Mouse (Mus musculus): Measurements from ENCODE around the gene B3galt1. TPM values are rescaled to one million over a fixed set of nuclear protein-coding genes. Genes with fewer than 3 reads are reported as not detected.

B3galt1 gene
- polyA plus RNA-seq, 1 experiment from 2014 or later = 1.4 TPM

DNA sequence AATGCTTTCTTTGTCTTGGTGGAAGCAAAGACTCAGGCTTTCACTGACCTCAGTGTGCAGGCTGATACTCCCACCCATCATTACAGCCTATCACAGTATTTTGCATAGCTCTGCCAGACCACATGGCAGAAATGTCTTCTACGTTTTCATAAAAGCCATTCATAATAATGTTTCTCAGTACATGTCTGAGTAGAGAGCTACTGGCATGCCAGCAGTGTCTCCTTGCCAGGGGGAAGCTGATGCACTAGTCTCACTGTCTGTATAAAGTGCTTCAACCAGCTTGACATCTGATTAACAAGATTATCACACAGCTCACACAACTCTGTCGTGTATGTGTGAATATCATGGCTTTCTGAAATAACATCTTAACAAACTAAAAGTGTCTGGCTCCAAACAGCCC is 252.3 kb downstream of the B3galt1 start:
- 41% methylated on average over 2 of the region's 2 CpGs for WGBS
- Histone ChIP-seq H3K27ac (ENCODE audit: low read length) (no peak overlapping the region), H3K4me1 (ENCODE audit: control insufficient read depth, insufficient read depth, low read length) (no peaks in the 10 kb centered on the region), H3K36me3 (ENCODE audit: control insufficient read depth, insufficient read depth, low read length) (no peaks in the 10 kb centered on the region), H3K27me3 (replicated peaks; ENCODE audit: control insufficient read depth, insufficient read depth, low read length) (no peaks in the 10 kb centered on the region), H3K9ac (ENCODE audit: low read depth, low read length) (no peak overlapping the region), H3K4me2 (ENCODE audit: low read depth, low read length) (no peak overlapping the region), H3K4me3 (ENCODE audit: low read length) (no peak overlapping the region), H3K9me3 (ENCODE audit: control insufficient read depth, low read length) (no peaks in the 10 kb centered on the region)
- ATAC-seq = no peak

DNA sequence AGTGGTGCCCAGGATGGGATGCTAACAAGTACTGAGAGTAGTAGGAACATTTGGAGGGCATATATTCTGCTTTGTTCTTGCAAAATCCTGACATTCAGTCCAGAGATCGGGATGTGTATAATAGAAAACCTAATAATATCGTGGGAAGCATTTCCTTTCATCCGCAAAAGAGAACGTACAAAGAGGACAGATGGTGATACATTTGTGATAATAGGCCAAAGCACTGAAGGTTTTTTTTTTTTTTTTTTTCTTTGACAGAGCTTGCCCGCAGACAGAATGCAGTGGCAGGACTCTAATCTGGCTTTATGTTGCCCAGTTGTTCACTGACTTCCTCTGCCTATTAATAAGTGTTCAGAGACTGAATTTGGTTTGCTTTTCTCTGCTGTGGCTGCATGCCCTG is 256.7 kb downstream of the B3galt1 start:
- H3K4me3 ChIP-seq (ENCODE audit: low read length) = no peak overlapping the region
- no peaks in the 10 kb centered on the region for H3K4me1 ChIP-seq (ENCODE audit: control insufficient read depth, insufficient read depth, low read length)
- H3K27ac ChIP-seq (ENCODE audit: low read length) = no peak overlapping the region
- H3K9me3 ChIP-seq (ENCODE audit: control insufficient read depth, low read length) = no peaks in the 10 kb centered on the region
- WGBS = 83% methylated on average over 5 of the region's 5 CpGs
- H3K27me3 ChIP-seq (replicated peaks; ENCODE audit: control insufficient read depth, insufficient read depth, low read length) = no peaks in the 10 kb centered on the region
- H3K36me3 ChIP-seq (ENCODE audit: control insufficient read depth, insufficient read depth, low read length) = no peaks in the 10 kb centered on the region
- no peak overlapping the region for H3K9ac ChIP-seq (ENCODE audit: low read depth, low read length)
- no peak overlapping the region for H3K4me2 ChIP-seq (ENCODE audit: low read depth, low read length)
- ATAC-seq = no peak

DNA sequence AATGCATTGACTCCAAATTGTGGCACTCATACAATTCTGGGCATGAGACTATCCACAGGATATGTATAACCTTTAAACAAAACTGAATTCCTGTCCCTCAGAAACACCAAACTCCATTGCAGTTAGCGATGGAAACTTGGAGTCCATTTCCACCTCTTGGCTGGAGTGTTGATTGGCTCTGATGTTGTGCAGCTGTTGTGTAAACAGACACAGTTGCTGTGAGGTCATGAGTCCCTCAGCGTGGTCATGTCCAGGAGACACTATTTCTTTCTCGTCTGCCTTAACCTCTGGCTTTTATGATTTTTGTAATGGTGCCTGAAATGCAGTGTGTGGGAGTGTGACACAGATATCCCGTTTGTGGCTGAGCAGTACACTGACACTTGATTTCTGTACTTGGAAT is 262.0 kb downstream of the B3galt1 start:
- Histone ChIP-seq H3K27me3 (replicated peaks; ENCODE audit: control insufficient read depth, insufficient read depth, low read length) (no peaks in the 10 kb centered on the region), H3K4me1 (ENCODE audit: control insufficient read depth, insufficient read depth, low read length) (no peaks in the 10 kb centered on the region), H3K4me3 (ENCODE audit: low read length) (no peak overlapping the region), H3K4me2 (ENCODE audit: low read depth, low read length) (no peak overlapping the region), H3K36me3 (ENCODE audit: control insufficient read depth, insufficient read depth, low read length) (no peaks in the 10 kb centered on the region), H3K27ac (ENCODE audit: low read length) (no peak overlapping the region), H3K9ac (ENCODE audit: low read depth, low read length) (no peak overlapping the region), H3K9me3 (ENCODE audit: control insufficient read depth, low read length) (no peaks in the 10 kb centered on the region)
- no peak for ATAC-seq
- 76% methylated on average over 4 of the region's 4 CpGs for WGBS

DNA sequence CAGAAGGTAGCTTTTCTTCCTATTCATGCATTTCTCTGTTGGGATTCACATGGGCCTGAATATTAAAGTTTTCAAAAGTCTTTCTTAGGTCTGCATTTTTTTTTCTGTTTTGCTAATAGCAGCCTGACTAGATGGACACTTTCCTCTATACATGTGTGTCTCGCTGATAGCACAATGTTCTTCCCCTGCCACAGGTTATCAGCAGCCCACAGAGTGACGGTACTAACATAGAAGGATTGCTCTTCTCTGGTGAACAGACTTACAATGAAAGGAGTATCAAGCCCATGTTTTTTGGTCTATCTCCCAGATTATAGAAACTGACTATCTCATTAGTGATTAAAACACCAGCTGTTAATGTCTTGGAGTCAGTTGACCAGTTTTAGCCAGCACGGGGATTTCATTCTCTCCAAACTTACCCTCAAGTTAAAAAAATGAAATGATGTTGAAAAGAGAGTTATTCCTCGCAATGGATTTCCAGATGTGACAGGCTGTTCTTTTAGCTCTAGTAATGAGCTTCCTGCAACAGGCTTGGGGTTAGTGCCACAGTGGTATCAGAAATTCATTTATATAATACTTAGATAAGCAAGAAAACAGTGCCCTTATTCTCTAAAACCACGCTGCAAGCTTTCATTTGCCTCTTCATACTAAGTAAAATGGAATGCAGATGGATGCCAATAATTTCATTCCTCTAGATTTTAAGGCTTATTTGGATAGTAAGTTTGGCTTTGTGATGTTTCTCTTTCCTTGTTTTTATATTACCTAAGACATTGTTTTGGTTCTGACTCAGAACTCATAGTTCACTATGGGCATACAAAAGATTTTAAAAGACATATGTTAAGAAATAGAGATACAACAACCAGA is 263.6 kb downstream of the B3galt1 start:
- no peak overlapping the region for H3K4me3 ChIP-seq (ENCODE audit: low read length)
- ATAC-seq = no peak
- H3K27me3 ChIP-seq (replicated peaks; ENCODE audit: control insufficient read depth, insufficient read depth, low read length) = no peaks in the 10 kb centered on the region
- no peak overlapping the region for H3K4me2 ChIP-seq (ENCODE audit: low read depth, low read length)
- 72% methylated on average over 5 of the region's 5 CpGs for WGBS
- no peak overlapping the region for H3K27ac ChIP-seq (ENCODE audit: low read length)
- H3K36me3 ChIP-seq (ENCODE audit: control insufficient read depth, insufficient read depth, low read length) = no peaks in the 10 kb centered on the region
- H3K4me1 ChIP-seq (ENCODE audit: control insufficient read depth, insufficient read depth, low read length) = no peaks in the 10 kb centered on the region
- no peaks in the 10 kb centered on the region for H3K9me3 ChIP-seq (ENCODE audit: control insufficient read depth, low read length)
- no peak overlapping the region for H3K9ac ChIP-seq (ENCODE audit: low read depth, low read length)

DNA sequence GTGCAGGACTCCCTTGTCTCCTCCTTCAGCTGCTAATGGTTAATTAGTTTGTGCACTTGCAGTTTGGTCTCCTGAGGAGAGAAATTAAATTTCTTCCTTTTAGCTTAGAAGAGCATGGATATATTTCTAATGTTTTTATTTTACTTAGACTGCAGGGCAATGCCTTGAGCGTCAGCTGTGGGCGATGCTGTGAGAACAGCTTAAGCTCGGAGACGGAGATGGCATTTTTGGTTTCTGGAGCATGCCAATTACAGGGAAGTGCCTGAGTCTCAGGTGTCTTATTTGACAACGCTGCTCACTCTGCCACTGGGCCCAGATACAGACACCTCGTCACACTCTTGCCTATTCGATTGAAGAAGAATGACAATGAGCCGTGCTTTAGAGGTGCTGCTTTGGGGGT is 282.1 kb downstream of the B3galt1 start:
- Histone ChIP-seq H3K4me2 (ENCODE audit: low read depth, low read length) (no peak overlapping the region), H3K27ac (ENCODE audit: low read length) (no peak overlapping the region), H3K4me3 (ENCODE audit: low read length) (no peak overlapping the region), H3K27me3 (replicated peaks; ENCODE audit: control insufficient read depth, insufficient read depth, low read length) (no peaks in the 10 kb centered on the region), H3K9ac (ENCODE audit: low read depth, low read length) (no peak overlapping the region), H3K36me3 (ENCODE audit: control insufficient read depth, insufficient read depth, low read length) (no peaks in the 10 kb centered on the region), H3K4me1 (ENCODE audit: control insufficient read depth, insufficient read depth, low read length) (no peaks in the 10 kb centered on the region), H3K9me3 (ENCODE audit: control insufficient read depth, low read length) (no peaks in the 10 kb centered on the region)
- no peak for ATAC-seq
- 85% methylated on average over 8 of the region's 8 CpGs for WGBS

DNA sequence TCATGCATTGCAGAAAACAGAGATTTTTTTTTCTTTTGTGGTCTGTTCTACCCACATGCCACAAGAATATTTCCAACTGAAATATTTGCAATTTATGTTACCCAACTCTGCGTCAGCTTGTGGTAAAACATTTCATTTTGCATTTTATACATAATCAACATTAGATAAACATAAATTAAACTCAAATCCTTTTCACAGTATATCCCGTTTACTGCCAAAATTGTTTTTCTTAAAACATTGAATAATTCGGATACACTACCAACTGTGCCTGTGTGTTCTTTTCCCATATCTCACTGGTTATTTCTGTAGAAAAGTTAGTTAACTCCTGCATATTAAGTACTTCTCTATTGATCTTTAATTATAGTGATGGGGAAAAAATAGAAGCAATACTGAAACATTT is 285.1 kb downstream of the B3galt1 start:
- Histone ChIP-seq H3K27me3 (replicated peaks; ENCODE audit: control insufficient read depth, insufficient read depth, low read length) (no peaks in the 10 kb centered on the region), H3K4me3 (ENCODE audit: low read length) (no peak overlapping the region)
- WGBS = 86% methylated on average over 3 of the region's 3 CpGs

DNA sequence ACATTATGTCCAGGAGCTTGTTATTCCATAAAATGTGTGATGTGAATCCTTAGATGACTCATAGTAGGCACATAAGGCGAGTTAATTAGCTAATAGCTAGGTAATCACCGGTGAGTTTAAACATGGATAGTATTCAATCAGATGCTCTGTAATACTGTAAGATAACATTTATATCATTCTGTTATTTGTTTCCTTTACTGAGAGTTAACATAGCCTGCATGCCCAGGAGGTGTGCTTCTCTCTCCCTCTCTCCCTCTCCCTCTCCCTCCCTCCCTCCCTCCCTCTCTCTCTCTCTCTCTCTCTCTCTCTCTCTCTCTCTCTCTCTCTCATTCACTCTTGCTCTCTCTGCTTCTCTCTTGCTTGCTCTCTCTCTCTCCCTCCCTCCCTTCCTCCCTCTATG is 292.7 kb downstream of the B3galt1 start:
- 79% methylated on average over 2 of the region's 2 CpGs for WGBS
- no peak for ATAC-seq

More for the DNA sequence above, 285.1 kb downstream of the B3galt1 start:
- no peaks in the 10 kb centered on the region for H3K36me3 ChIP-seq (ENCODE audit: control insufficient read depth, insufficient read depth, low read length)
- no peak for ATAC-seq
- H3K9ac ChIP-seq (ENCODE audit: low read depth, low read length) = no peak overlapping the region
- no peak overlapping the region for H3K4me2 ChIP-seq (ENCODE audit: low read depth, low read length)
- no peaks in the 10 kb centered on the region for H3K4me1 ChIP-seq (ENCODE audit: control insufficient read depth, insufficient read depth, low read length)
- no peaks in the 10 kb centered on the region for H3K9me3 ChIP-seq (ENCODE audit: control insufficient read depth, low read length)
- no peak overlapping the region for H3K27ac ChIP-seq (ENCODE audit: low read length)

DNA sequence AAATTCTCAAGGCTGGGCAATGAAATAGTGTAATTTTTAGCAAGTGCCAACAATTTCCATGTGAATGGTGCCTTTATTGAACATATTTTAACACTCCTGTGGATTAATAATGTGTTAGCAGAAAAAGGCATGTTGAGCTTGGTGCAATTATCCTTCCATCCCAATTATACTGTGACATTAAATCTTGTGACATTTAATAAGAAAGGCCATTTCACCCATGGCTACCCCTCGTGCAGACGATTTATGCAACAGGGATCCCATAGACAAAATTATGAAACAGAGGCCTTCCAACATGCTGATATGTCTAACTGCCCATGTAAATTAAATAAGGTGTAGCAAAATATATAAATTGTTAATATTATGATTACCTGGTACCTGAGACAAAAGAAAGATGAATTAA is 293.3 kb downstream of the B3galt1 start:
- ATAC-seq = no peak
- Histone ChIP-seq H3K4me3 (ENCODE audit: low read length) (no peak overlapping the region), H3K9ac (ENCODE audit: low read depth, low read length) (no peak overlapping the region), H3K4me2 (ENCODE audit: low read depth, low read length) (no peak overlapping the region), H3K4me1 (ENCODE audit: control insufficient read depth, insufficient read depth, low read length) (no peaks in the 10 kb centered on the region), H3K9me3 (ENCODE audit: control insufficient read depth, low read length) (no peaks in the 10 kb centered on the region), H3K27ac (ENCODE audit: low read length) (no peak overlapping the region), H3K27me3 (replicated peaks; ENCODE audit: control insufficient read depth, insufficient read depth, low read length) (no peaks in the 10 kb centered on the region), H3K36me3 (ENCODE audit: control insufficient read depth, insufficient read depth, low read length) (no peaks in the 10 kb centered on the region)
- WGBS = 88% methylated on average over 2 of the region's 2 CpGs

More for the DNA sequence above, 292.7 kb downstream of the B3galt1 start:
- no peaks in the 10 kb centered on the region for H3K4me1 ChIP-seq (ENCODE audit: control insufficient read depth, insufficient read depth, low read length)
- no peaks in the 10 kb centered on the region for H3K9me3 ChIP-seq (ENCODE audit: control insufficient read depth, low read length)
- H3K36me3 ChIP-seq (ENCODE audit: control insufficient read depth, insufficient read depth, low read length) = no peaks in the 10 kb centered on the region
- H3K9ac ChIP-seq (ENCODE audit: low read depth, low read length) = no peak overlapping the region
- no peak overlapping the region for H3K27ac ChIP-seq (ENCODE audit: low read length)
- no peak overlapping the region for H3K4me2 ChIP-seq (ENCODE audit: low read depth, low read length)
- H3K4me3 ChIP-seq (ENCODE audit: low read length) = no peak overlapping the region
- H3K27me3 ChIP-seq (replicated peaks; ENCODE audit: control insufficient read depth, insufficient read depth, low read length) = no peaks in the 10 kb centered on the region

DNA sequence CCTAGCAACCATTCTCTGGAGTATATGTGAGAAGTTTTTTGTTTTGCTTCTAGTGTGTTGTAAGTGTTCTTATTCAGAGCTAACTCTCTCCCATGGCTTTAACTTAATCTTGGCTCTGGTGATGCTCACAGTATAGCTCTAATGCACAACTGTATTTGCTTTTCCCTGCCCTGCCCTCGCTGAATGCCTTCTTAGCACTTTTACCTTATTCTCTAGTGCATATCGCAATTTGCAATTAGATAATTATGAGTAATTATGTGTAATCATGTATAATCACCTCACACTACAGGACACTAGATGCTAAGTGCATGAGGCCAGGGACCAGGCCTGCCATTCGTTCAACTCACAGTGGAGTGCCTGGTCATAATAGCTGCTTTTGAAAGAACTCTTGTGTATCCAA is 307.7 kb downstream of the B3galt1 start:
- Histone ChIP-seq H3K27ac (ENCODE audit: low read length) (no peak overlapping the region), H3K9me3 (ENCODE audit: control insufficient read depth, low read length) (no peaks in the 10 kb centered on the region), H3K4me1 (ENCODE audit: control insufficient read depth, insufficient read depth, low read length) (no peaks in the 10 kb centered on the region), H3K4me2 (ENCODE audit: low read depth, low read length) (no peak overlapping the region), H3K4me3 (ENCODE audit: low read length) (no peak overlapping the region), H3K27me3 (replicated peaks; ENCODE audit: control insufficient read depth, insufficient read depth, low read length) (no peaks in the 10 kb centered on the region), H3K9ac (ENCODE audit: low read depth, low read length) (no peak overlapping the region), H3K36me3 (ENCODE audit: control insufficient read depth, insufficient read depth, low read length) (no peaks in the 10 kb centered on the region)
- 71% methylated on average over 3 of the region's 3 CpGs for WGBS
- ATAC-seq = no peak

DNA sequence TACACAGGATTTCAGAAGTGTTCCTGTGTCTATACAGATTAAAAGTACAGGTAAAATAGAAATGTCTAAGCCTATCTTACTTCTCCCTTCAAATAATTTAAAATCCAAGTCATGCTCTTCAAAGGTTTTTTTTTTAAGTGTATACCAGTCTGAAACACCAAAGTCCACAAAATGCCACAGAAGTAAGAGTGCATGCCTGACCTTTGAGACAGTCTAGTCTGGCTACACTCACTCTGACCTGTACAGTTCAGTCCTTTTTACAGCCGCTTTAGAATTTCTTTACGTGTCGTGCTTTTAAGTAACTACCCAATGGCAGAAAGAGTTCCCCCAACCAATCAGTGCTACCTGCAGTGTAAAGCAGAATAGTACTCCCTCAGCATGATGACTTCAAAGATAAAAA is 314.2 kb downstream of the B3galt1 start:
- no peaks in the 10 kb centered on the region for H3K27me3 ChIP-seq (replicated peaks; ENCODE audit: control insufficient read depth, insufficient read depth, low read length)
- H3K27ac ChIP-seq (ENCODE audit: low read length) = no peak overlapping the region
- H3K9ac ChIP-seq (ENCODE audit: low read depth, low read length) = no peak overlapping the region
- no peaks in the 10 kb centered on the region for H3K4me1 ChIP-seq (ENCODE audit: control insufficient read depth, insufficient read depth, low read length)
- ATAC-seq = no peak
- H3K4me2 ChIP-seq (ENCODE audit: low read depth, low read length) = no peak overlapping the region
- H3K9me3 ChIP-seq (ENCODE audit: control insufficient read depth, low read length) = no peaks in the 10 kb centered on the region
- WGBS = 68% methylated on average over 3 of the region's 3 CpGs
- no peaks in the 10 kb centered on the region for H3K36me3 ChIP-seq (ENCODE audit: control insufficient read depth, insufficient read depth, low read length)
- no peak overlapping the region for H3K4me3 ChIP-seq (ENCODE audit: low read length)

Measured in intestine, embryonic 16.5 days (tissue).